Mouse (Mus musculus): ENCODE data around the gene Celf3. TPM values are rescaled to one million over a fixed set of nuclear protein-coding genes. Genes with fewer than 3 reads are reported as not detected.

Celf3 gene
- total RNA-seq, 2 experiments from 2014 or later, result not detected

GRCm38 (mm10) chr3:94478591-94479169, 585 bp downstream of the Celf3 start:
- ATAC-seq (replicated peaks; ENCODE audit: low FRiP score, low TSS enrichment, poor library complexity, severe bottlenecking), result no peak

GRCm38 (mm10) chr3:94479564-94479963, 1.5 kb downstream of the Celf3 start:
- ATAC-seq (replicated peaks; ENCODE audit: low FRiP score, low TSS enrichment, poor library complexity, severe bottlenecking), result no peak

- ATAC-seq (replicated peaks; ENCODE audit: low FRiP score, low TSS enrichment, poor library complexity, severe bottlenecking), result no peak
Observed at GRCm38 (mm10) chr3:94480291-94480884, 2.3 kb downstream of the Celf3 start, which contains the start of gene Riiad1. Gene Riiad1 (minus strand): TSS chr3:94480341.

- ATAC-seq (replicated peaks; ENCODE audit: low FRiP score, low TSS enrichment, poor library complexity, severe bottlenecking), result no peak
Observed at GRCm38 (mm10) chr3:94481429-94481828, 3.3 kb downstream of the Celf3 start.

- ATAC-seq (replicated peaks; ENCODE audit: low FRiP score, low TSS enrichment, poor library complexity, severe bottlenecking), result no peak
Observed at GRCm38 (mm10) chr3:94482764-94483385, 4.8 kb downstream of the Celf3 start.

GRCm38 (mm10) chr3:94483790-94484439, 5.8 kb downstream of the Celf3 start:
- ATAC-seq (replicated peaks; ENCODE audit: low FRiP score, low TSS enrichment, poor library complexity, severe bottlenecking), result no peak

GRCm38 (mm10) chr3:94485922-94486321, 7.8 kb downstream of the Celf3 start:
- no peak for ATAC-seq (replicated peaks; ENCODE audit: low FRiP score, low TSS enrichment, poor library complexity, severe bottlenecking)

- ATAC-seq (replicated peaks; ENCODE audit: low FRiP score, low TSS enrichment, poor library complexity, severe bottlenecking), result no peak
Observed at GRCm38 (mm10) chr3:94487581-94487980, 9.5 kb downstream of the Celf3 start.

GRCm38 (mm10) chr3:94497162-94497561, 19.1 kb downstream of the Celf3 start:
- no peak for ATAC-seq (replicated peaks; ENCODE audit: low FRiP score, low TSS enrichment, poor library complexity, severe bottlenecking)

GRCm38 (mm10) chr3:94502243-94502642, 24.1 kb downstream of the Celf3 start:
- ATAC-seq (replicated peaks; ENCODE audit: low FRiP score, low TSS enrichment, poor library complexity, severe bottlenecking), result peak; percentile 77

- ATAC-seq (replicated peaks; ENCODE audit: low FRiP score, low TSS enrichment, poor library complexity, severe bottlenecking), result no peak
Observed at GRCm38 (mm10) chr3:94506664-94507063, 28.6 kb downstream of the Celf3 start.

- ATAC-seq (replicated peaks; ENCODE audit: low FRiP score, low TSS enrichment, poor library complexity, severe bottlenecking), result no peak
Observed at GRCm38 (mm10) chr3:94526731-94527130, 48.6 kb downstream of the Celf3 start.

- ATAC-seq (replicated peaks; ENCODE audit: low FRiP score, low TSS enrichment, poor library complexity, severe bottlenecking), result peak; percentile 74
Observed at GRCm38 (mm10) chr3:94533968-94534367, 55.9 kb downstream of the Celf3 start.

GRCm38 (mm10) chr3:94537187-94537586, 59.1 kb downstream of the Celf3 start:
- ATAC-seq (replicated peaks; ENCODE audit: low FRiP score, low TSS enrichment, poor library complexity, severe bottlenecking), result no peak

Other genes starting within 250 kb of the Celf3 start
- gene Gm4778, start 214.3 kb upstream of the Celf3 start, total RNA-seq (2014; fragmentation: Nextera tagmentation), result not detected in 2 replicates
- gene Gm4778, start 214.3 kb upstream of the Celf3 start, total RNA-seq (2017), result not detected in 2 replicates
- 2.9 and 4.3 TPM in 2 replicates for gene Them4, start 168.2 kb upstream of the Celf3 start, total RNA-seq (2014; fragmentation: Nextera tagmentation)
- 0.38 and 4.8 TPM in 2 replicates for gene Them4, start 168.2 kb upstream of the Celf3 start, total RNA-seq (2017)
- gene Them5, start 136.2 kb upstream of the Celf3 start, total RNA-seq (2014; fragmentation: Nextera tagmentation), result not detected in 2 replicates
- not detected in 2 replicates for gene Them5, start 136.2 kb upstream of the Celf3 start, total RNA-seq (2017)
- gene C2cd4d, start 115.9 kb upstream of the Celf3 start, total RNA-seq (2014; fragmentation: Nextera tagmentation), result not detected in 2 replicates
- not detected in 2 replicates for gene C2cd4d, start 115.9 kb upstream of the Celf3 start, total RNA-seq (2017)
- gene Rorc, start 105.5 kb upstream of the Celf3 start, total RNA-seq (2014; fragmentation: Nextera tagmentation), result 4.6 TPM in 1 of 2 replicates, not detected in the other
- gene Rorc, start 105.5 kb upstream of the Celf3 start, total RNA-seq (2017), result 0.15 TPM in 1 of 2 replicates, not detected in the other
- 1.0 TPM in 1 of 2 replicates, not detected in the other for gene Lingo4, start 79.8 kb upstream of the Celf3 start, total RNA-seq (2014; fragmentation: Nextera tagmentation)
- 0.28 TPM in 1 of 2 replicates, not detected in the other for gene Lingo4, start 79.8 kb upstream of the Celf3 start, total RNA-seq (2017)
- gene Tdrkh, start 65.0 kb upstream of the Celf3 start, total RNA-seq (2014; fragmentation: Nextera tagmentation), result 2.3 and 12.0 TPM in 2 replicates
- 4.7 and 6.8 TPM in 2 replicates for gene Tdrkh, start 65.0 kb upstream of the Celf3 start, total RNA-seq (2017)
- gene Mrpl9, start 35.0 kb upstream of the Celf3 start, total RNA-seq (2014; fragmentation: Nextera tagmentation), result 47.9 and 62.5 TPM in 2 replicates
- 92.4 and 99.0 TPM in 2 replicates for gene Mrpl9, start 35.0 kb upstream of the Celf3 start, total RNA-seq (2017)
- gene Oaz3, start 34.4 kb upstream of the Celf3 start, total RNA-seq (2014; fragmentation: Nextera tagmentation), result not detected in 2 replicates
- gene Oaz3, start 34.4 kb upstream of the Celf3 start, total RNA-seq (2017), result not detected in 2 replicates
- gene Riiad1, start 2.0 kb downstream of the Celf3 start, total RNA-seq (2014; fragmentation: Nextera tagmentation), result 3.9 TPM in 1 of 2 replicates, not detected in the other
- gene Riiad1, start 2.0 kb downstream of the Celf3 start, total RNA-seq (2017), result not detected in 2 replicates
- 24.2 and 45.2 TPM in 2 replicates for gene Snx27, start 104.4 kb downstream of the Celf3 start, total RNA-seq (2014; fragmentation: Nextera tagmentation)
- gene Snx27, start 104.4 kb downstream of the Celf3 start, total RNA-seq (2017), result 30.2 and 30.5 TPM in 2 replicates
- not detected in 2 replicates for gene Gm10972, start 164.8 kb downstream of the Celf3 start, total RNA-seq (2014; fragmentation: Nextera tagmentation)
- not detected in 2 replicates for gene Gm10972, start 164.8 kb downstream of the Celf3 start, total RNA-seq (2017)
- 6.6 and 6.7 TPM in 2 replicates for gene Tuft1, start 180.6 kb downstream of the Celf3 start, total RNA-seq (2014; fragmentation: Nextera tagmentation)
- gene Tuft1, start 180.6 kb downstream of the Celf3 start, total RNA-seq (2017), result 7.4 and 10.4 TPM in 2 replicates
- 0.74 and 7.0 TPM in 2 replicates for gene Selenbp2, start 215.3 kb downstream of the Celf3 start, total RNA-seq (2014; fragmentation: Nextera tagmentation)
- gene Selenbp2, start 215.3 kb downstream of the Celf3 start, total RNA-seq (2017), result 1.1 TPM in 1 of 2 replicates, not detected in the other

Data from megakaryocyte-erythroid progenitor cell, adult 5-6 weeks (primary cell).